ENCODE assay signal across 8 mouse cellular contexts in genomic region chr2:61812536-61812935, GRCm38 (mm10). TPM values are rescaled to one million over a fixed set of nuclear protein-coding genes. Genes with fewer than 3 reads are reported as not detected.
DNase-seq lines count a peak whose midpoint lies in the region; ATAC-seq lines count a peak whose summit lies in the region.

No protein-coding gene starts in this region.

- peak; percentile 4 for DNase-seq in adrenal gland, adult 2 months
- no peak for DNase-seq in adrenal gland, postnatal 25 days
- DNase-seq in right cerebral cortex, postnatal 4 days = peak; percentile 26
- DNase-seq in right cerebral cortex, adult 18-20 months = no peak
- DNase-seq in liver, embryonic 13.5 days = no peak
- DNase-seq in gastrocnemius, adult 18-20 months (ENCODE audit: low spot score) = no peak
- DNase-seq in thymus, postnatal 10 days (ENCODE audit: low spot score in 2 of 2) = no peak

- H3K4me2 ChIP-seq in liver, embryonic 13.5 days = peak overlapping the region; percentile 65
- H3K4me2 ChIP-seq in stomach, embryonic 15.5 days = peak overlapping the region; percentile 95

- WGBS in liver, embryonic 13.5 days (ENCODE audit: insufficient replicate concordance) = 3% methylated on average over 12 of the region's 12 CpGs
- 7% methylated on average over 12 of the region's 12 CpGs for WGBS in stomach, embryonic 15.5 days

- H3K36me3 ChIP-seq in liver, embryonic 13.5 days = no peaks in the 10 kb centered on the region
- no peaks in the 10 kb centered on the region for H3K36me3 ChIP-seq in stomach, embryonic 15.5 days

- H3K9me3 ChIP-seq in liver, embryonic 13.5 days (replicated peaks) = no peaks in the 10 kb centered on the region
- H3K9me3 ChIP-seq in stomach, embryonic 15.5 days = no peaks in the 10 kb centered on the region

- ATAC-seq in liver, embryonic 13.5 days (ENCODE audit: low read depth) = no peak
- no peak for ATAC-seq in stomach, embryonic 15.5 days (ENCODE audit: insufficient read depth, low FRiP score, low read depth)

- H3K27ac ChIP-seq in liver, embryonic 13.5 days = no peak overlapping the region
- H3K27ac ChIP-seq in stomach, embryonic 15.5 days = no peak overlapping the region

- no peak overlapping the region for H3K9ac ChIP-seq in liver, embryonic 13.5 days
- 0 out of 2 replicates have a peak overlapping the region, but pooled peaks have one; percentile 19 for H3K9ac ChIP-seq in stomach, embryonic 15.5 days

- H3K4me1 ChIP-seq in liver, embryonic 13.5 days (replicated peaks) = peaks cover 23% of the 10 kb centered on the region
- H3K4me1 ChIP-seq in stomach, embryonic 15.5 days = peaks cover 19% of the 10 kb centered on the region

- H3K27me3 ChIP-seq in liver, embryonic 13.5 days = peaks cover 97% of the 10 kb centered on the region
- H3K27me3 ChIP-seq in stomach, embryonic 15.5 days (replicated peaks) = peaks cover 63% of the 10 kb centered on the region

- H3K4me3 ChIP-seq in liver, embryonic 13.5 days (replicated peaks) = peak overlapping the region; percentile 52
- H3K4me3 ChIP-seq in stomach, embryonic 15.5 days (replicated peaks) = peak overlapping the region; percentile 50

RNA-seq across cellular contexts. Expression of gene Tbr1, which starts 9.8 kb away (rescaled TPM):
- not detected for total RNA-seq in adrenal gland, adult 2 months (2021)
- 0.02 and 0.15 TPM in 2 replicates for polyA plus RNA-seq in adrenal gland, adult 2 months (2012; rRNA removed)
- not detected in 2 replicates for total RNA-seq in adrenal gland, postnatal 25 days (2021)
- not detected in 2 replicates for polyA plus RNA-seq in liver, embryonic 13.5 days (2015; fragmentation: Nextera tagmentation; extraction: Ambion mirVana)
- polyA plus RNA-seq in stomach, embryonic 15.5 days (2015; fragmentation: Nextera tagmentation; extraction: Ambion mirVana) = 0.03 TPM in 1 of 2 replicates, not detected in the other
- total RNA-seq in gastrocnemius, adult 18-20 months (2021) = not detected

Comparison
In these comparisons a context has a peak if more than half of its experiments do, and no peak if none do; other contexts are left out.
1. DNase-seq: peak in adrenal gland, adult 2 months (single experiment) and right cerebral cortex, postnatal 4 days (single experiment); none in adrenal gland, postnatal 25 days (single experiment), right cerebral cortex, adult 18-20 months (single experiment), liver, embryonic 13.5 days (single experiment), gastrocnemius, adult 18-20 months (single experiment) and thymus, postnatal 10 days (0 of 2).